Mouse (Mus musculus) bone marrow, adult 2 months (tissue): ENCODE data around the gene Kri1.

Source experiments
- CTCF ChIP-seq: fragments of 200-500 bp; IDR thresholded peaks from 2 replicates; pipeline ENCODE4 v1.5.1; 2011; ENCODE audit warnings: low read length, control low read depth; ENCODE audit not compliant: control insufficient read depth, insufficient read depth
- POLR2A ChIP-seq: fragments of 200-500 bp; IDR thresholded peaks from 2 replicates; pipeline ENCODE4 v1.6.1; 2011; ENCODE audit warnings: low read depth, mild to moderate bottlenecking, control low read depth, low read length, borderline replicate concordance; ENCODE audit not compliant: control insufficient read depth

DNA sequence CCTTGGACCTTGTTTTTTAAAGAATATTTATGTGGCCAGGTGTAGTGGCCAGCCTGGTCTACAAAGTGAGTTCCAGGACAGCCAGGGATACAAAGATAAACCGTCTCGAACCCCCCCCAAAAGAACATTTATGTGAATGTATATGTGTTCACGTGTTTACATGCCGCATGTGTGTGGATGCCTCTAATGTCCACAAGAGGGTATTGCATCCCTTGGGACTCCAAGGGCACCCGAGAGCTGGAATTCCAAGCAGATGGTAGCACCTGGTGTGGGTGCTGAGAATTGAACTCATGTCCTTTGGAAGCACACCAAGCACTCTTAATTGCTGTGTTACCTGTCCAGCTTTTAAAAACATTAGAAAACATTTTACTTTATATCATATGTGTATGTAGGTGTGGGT is 4.2 kb downstream of the Kri1 start:
- TF ChIP-seq POLR2A (no peak), CTCF (peak; percentile 15; the same call in 1 of the 2 replicates)
